Mouse (Mus musculus): ENCODE data around the gene Sycp1. TPM values are rescaled to one million over a fixed set of nuclear protein-coding genes. Genes with fewer than 3 reads are reported as not detected.

Sycp1 gene
- polyA plus RNA-seq (2012; rRNA removed): not detected in 2 replicates

DNA sequence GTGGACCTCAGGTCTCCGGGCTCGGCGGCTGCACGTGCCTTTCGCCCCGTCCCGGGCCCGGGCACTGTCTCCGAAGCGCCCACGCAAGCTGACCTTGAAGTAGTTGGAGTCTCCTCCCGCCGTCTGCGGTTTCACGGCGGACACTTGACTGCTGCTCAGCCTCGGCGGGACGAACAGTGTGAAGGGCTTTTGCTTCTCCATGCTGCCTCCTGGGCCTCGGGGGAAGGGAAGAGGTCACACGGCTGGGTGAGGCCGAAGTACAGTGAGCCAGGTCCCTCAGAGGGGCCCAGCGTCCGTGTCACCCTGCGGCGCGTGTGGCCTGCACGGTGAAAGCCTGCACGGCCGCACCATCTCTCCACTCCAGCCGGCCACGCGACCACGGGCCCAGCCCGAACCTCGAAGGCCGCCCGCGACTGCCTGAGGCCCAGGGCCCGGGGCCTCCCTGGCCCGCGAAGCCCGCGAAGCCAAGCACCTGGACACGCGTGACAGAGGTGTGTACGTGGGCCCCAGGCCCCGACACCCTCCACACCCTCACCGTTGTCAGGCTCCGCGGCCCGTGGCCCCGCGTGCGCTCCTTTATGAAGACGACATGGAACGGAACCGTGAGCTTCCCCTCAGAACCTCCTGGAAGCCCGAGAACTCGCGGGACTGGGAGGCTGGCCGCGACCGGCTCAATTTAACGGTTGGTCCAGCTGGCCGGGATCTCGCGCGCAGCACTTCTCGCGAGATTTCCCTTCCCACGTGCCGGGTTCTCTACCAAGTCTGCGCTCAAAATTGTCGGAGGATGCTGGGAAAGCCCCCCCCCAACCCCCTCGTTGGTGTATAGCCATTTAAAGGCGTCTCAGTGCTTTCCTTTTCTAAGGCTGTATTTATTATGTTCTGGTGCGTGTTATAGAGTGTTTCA is at the start of gene Sycp1:
Gene Sycp1 (minus strand): TSS at position 650 of the 904 bp plus-strand sequence.
- 95% methylated on average over 78 of the region's 78 CpGs for WGBS
- TF ChIP-seq CTCF (IDR thresholded peaks at IDR 0.05; ENCODE audit: extremely low read depth, insufficient read depth, insufficient read length, insufficient replicate concordance) (no peak), POLR2A (IDR thresholded peaks at IDR 0.05; ENCODE audit: low read depth, low read length) (no peak)
- no peak for DNase-seq (ENCODE audit: low read depth in 1 of 2, low spot score in 2 of 2)
- Histone ChIP-seq H3K36me3 (ENCODE audit: control insufficient read depth, insufficient read depth, low read length) (no peaks in the 10 kb centered on the region), H3K27ac (ENCODE audit: insufficient read depth, low read length) (no peak within 1 kb of the TSS), H3K4me1 (ENCODE audit: control insufficient read depth, insufficient read depth, insufficient read length) (no peaks in the 10 kb centered on the region), H3K4me3 (ENCODE audit: extremely low read depth, insufficient read depth, insufficient read length) (no peak within 1 kb of the TSS), H3K27me3 (ENCODE audit: control insufficient read depth, insufficient read depth, low read length) (no peaks in the 10 kb centered on the region)

DNA sequence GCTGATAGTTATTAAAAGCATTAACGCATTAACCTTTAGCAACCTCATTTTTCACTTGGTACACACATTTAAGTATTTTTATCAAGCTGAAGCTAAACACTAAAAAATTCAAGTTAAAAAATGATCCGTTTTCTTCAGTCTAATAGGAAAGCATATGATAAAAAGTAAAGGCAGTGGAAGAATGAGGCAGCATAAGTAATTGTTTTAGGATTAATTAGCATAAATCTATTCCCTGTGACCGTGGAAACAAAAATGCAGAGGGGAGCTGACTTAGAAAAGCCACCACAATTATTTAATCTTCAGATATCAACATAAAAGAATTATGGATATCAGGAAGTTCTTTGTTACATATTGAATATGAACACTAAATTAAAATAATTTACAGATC is 44.4 kb upstream of the Sycp1 start:
- no peak for DNase-seq (ENCODE audit: low read depth in 1 of 2, low spot score in 2 of 2)
- no peak overlapping the region for H3K27ac ChIP-seq (ENCODE audit: insufficient read depth, low read length)
- no peaks in the 10 kb centered on the region for H3K27me3 ChIP-seq (ENCODE audit: control insufficient read depth, insufficient read depth, low read length)
- WGBS: 84% methylated on average over 3 of the region's 3 CpGs
- no peaks in the 10 kb centered on the region for H3K4me1 ChIP-seq (ENCODE audit: control insufficient read depth, insufficient read depth, insufficient read length)
- H3K36me3 ChIP-seq (ENCODE audit: control insufficient read depth, insufficient read depth, low read length): no peaks in the 10 kb centered on the region
- TF ChIP-seq CTCF (IDR thresholded peaks at IDR 0.05; ENCODE audit: extremely low read depth, insufficient read depth, insufficient read length, insufficient replicate concordance): no peak
- TF ChIP-seq POLR2A (IDR thresholded peaks at IDR 0.05; ENCODE audit: low read depth, low read length): no peak
- no peak overlapping the region for H3K4me3 ChIP-seq (ENCODE audit: extremely low read depth, insufficient read depth, insufficient read length)

DNA sequence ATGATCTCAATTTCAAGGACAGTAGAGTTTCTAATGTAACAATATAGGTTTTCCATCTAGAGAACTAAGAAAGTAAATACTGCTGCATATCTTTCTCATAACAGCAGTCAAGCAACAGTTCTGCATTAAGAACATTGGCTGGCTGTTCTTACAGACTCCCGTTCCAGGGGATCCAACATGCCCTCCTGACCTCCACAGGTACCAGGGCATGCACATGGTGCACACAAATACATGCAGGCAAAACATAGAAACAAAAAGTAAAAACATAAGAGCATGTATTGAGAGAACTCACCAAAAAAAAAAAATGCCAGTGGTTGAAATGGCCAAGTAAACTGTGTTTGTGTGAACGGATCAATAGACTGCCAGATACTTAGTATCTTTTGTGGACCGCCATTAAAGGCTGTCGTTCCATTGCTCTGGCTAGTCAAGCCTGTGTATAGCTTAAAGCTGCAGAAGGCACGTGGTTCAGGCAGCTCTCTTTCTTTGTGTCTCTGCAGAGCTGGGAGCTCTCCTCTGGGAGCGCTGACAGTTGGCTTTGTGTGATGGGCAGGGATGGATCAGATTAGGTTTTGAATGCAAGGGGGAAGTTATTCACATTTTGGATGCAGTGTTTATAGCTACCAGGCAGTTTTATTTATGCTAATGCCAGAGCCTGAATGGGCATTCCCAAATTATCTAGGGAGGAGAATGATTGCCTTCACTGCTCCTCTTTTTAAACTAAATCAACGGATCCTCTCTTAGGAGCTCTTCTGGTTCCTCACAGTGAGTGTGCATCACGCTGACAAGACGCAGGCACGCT is 43.8 kb upstream of the Sycp1 start:
- 78% methylated on average over 10 of the region's 10 CpGs for WGBS
- no peak overlapping the region for H3K4me3 ChIP-seq (ENCODE audit: extremely low read depth, insufficient read depth, insufficient read length)
- H3K27ac ChIP-seq (ENCODE audit: insufficient read depth, low read length): no peak overlapping the region
- no peaks in the 10 kb centered on the region for H3K27me3 ChIP-seq (ENCODE audit: control insufficient read depth, insufficient read depth, low read length)
- DNase-seq (ENCODE audit: low read depth in 1 of 2, low spot score in 2 of 2): no peak
- TF ChIP-seq POLR2A (IDR thresholded peaks at IDR 0.05; ENCODE audit: low read depth, low read length): no peak
- TF ChIP-seq CTCF (IDR thresholded peaks at IDR 0.05; ENCODE audit: extremely low read depth, insufficient read depth, insufficient read length, insufficient replicate concordance): no peak
- no peaks in the 10 kb centered on the region for H3K4me1 ChIP-seq (ENCODE audit: control insufficient read depth, insufficient read depth, insufficient read length)
- no peaks in the 10 kb centered on the region for H3K36me3 ChIP-seq (ENCODE audit: control insufficient read depth, insufficient read depth, low read length)

- Histone ChIP-seq H3K4me1 (ENCODE audit: control insufficient read depth, insufficient read depth, insufficient read length) (no peaks in the 10 kb centered on the region), H3K36me3 (ENCODE audit: control insufficient read depth, insufficient read depth, low read length) (no peaks in the 10 kb centered on the region), H3K4me3 (ENCODE audit: extremely low read depth, insufficient read depth, insufficient read length) (no peak overlapping the region), H3K27me3 (ENCODE audit: control insufficient read depth, insufficient read depth, low read length) (no peaks in the 10 kb centered on the region), H3K27ac (ENCODE audit: insufficient read depth, low read length) (no peak overlapping the region)
- DNase-seq (ENCODE audit: low read depth in 1 of 2, low spot score in 2 of 2): no peak
- 77% methylated on average over 4 of the region's 4 CpGs for WGBS
- TF ChIP-seq POLR2A (IDR thresholded peaks at IDR 0.05; ENCODE audit: low read depth, low read length): no peak
- TF ChIP-seq CTCF (IDR thresholded peaks at IDR 0.05; ENCODE audit: extremely low read depth, insufficient read depth, insufficient read length, insufficient replicate concordance): no peak
These were observed 41.0 kb upstream of the Sycp1 start for GRCm38 (mm10) chr3:102976906-102977305.

GRCm38 (mm10) chr3:102970508-102970907 is 34.6 kb upstream of the Sycp1 start:
- no peaks in the 10 kb centered on the region for H3K36me3 ChIP-seq (ENCODE audit: control insufficient read depth, insufficient read depth, low read length)
- H3K4me1 ChIP-seq (ENCODE audit: control insufficient read depth, insufficient read depth, insufficient read length): no peaks in the 10 kb centered on the region
- WGBS: 86% methylated on average over 3 of the region's 3 CpGs
- TF ChIP-seq CTCF (IDR thresholded peaks at IDR 0.05; ENCODE audit: extremely low read depth, insufficient read depth, insufficient read length, insufficient replicate concordance) (no peak), POLR2A (IDR thresholded peaks at IDR 0.05; ENCODE audit: low read depth, low read length) (no peak)
- DNase-seq (ENCODE audit: low read depth in 1 of 2, low spot score in 2 of 2): no peak
- no peaks in the 10 kb centered on the region for H3K27me3 ChIP-seq (ENCODE audit: control insufficient read depth, insufficient read depth, low read length)
- H3K27ac ChIP-seq (ENCODE audit: insufficient read depth, low read length): no peak overlapping the region
- no peak overlapping the region for H3K4me3 ChIP-seq (ENCODE audit: extremely low read depth, insufficient read depth, insufficient read length)

GRCm38 (mm10) chr3:102970067-102970466 is 34.2 kb upstream of the Sycp1 start:
- no peaks in the 10 kb centered on the region for H3K4me1 ChIP-seq (ENCODE audit: control insufficient read depth, insufficient read depth, insufficient read length)
- no peak overlapping the region for H3K27ac ChIP-seq (ENCODE audit: insufficient read depth, low read length)
- no peak for DNase-seq (ENCODE audit: low read depth in 1 of 2, low spot score in 2 of 2)
- H3K36me3 ChIP-seq (ENCODE audit: control insufficient read depth, insufficient read depth, low read length): no peaks in the 10 kb centered on the region
- TF ChIP-seq CTCF (IDR thresholded peaks at IDR 0.05; ENCODE audit: extremely low read depth, insufficient read depth, insufficient read length, insufficient replicate concordance): no peak
- no peak for TF ChIP-seq POLR2A (IDR thresholded peaks at IDR 0.05; ENCODE audit: low read depth, low read length)
- H3K4me3 ChIP-seq (ENCODE audit: extremely low read depth, insufficient read depth, insufficient read length): no peak overlapping the region
- no peaks in the 10 kb centered on the region for H3K27me3 ChIP-seq (ENCODE audit: control insufficient read depth, insufficient read depth, low read length)
- 88% methylated on average over 9 of the region's 9 CpGs for WGBS

Data from spleen, adult 2 months (tissue).